7 mouse cellular contexts compared by ENCODE assay signal in the genomic region with DNA sequence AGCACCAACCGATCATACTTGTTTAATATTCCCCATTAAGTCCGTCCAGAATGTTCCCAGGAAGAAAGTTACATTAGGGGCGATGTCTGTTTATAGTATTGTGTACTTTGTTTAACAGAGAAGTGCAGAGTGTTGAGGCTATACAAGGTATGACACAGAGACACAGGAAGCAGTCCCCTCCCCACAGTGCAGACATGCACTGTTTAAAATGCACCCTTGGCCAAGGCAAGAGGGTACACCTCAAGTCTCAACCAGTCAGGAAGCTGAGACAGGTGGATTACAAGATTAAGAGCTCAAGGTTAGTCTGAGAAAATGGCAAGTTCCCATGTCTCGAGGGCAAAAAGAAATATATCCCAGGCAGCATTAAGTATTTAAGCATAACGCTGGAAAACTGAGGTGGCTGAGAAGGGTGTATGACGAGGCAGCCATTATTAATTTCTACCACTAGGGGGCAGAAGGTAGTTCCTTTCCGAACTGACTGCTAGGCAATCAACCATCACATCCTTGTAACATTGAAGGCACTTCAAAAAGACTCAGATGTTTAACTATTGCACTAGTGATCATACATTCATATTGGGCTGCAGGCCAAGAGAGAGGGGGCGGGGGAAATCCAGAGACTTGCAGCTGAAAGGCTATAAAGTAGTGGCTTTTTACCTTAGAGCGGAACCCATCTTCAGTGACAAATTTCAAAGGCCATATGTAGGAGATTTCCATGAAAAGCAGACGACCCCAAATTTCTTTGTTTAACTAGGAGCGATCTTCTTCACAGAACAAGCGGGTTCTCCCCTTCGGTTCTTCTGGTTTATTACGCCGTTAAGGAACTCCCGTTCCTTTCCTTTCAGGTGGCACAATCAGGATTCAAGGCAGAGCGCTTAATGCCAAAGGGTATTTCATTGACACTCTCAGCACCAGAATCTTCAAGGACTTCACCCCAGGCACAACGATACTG. TPM values are rescaled to one million over a fixed set of nuclear protein-coding genes. Genes with fewer than 3 reads are reported as not detected.
DNase-seq lines count a peak whose midpoint lies in the region; ATAC-seq and TF ChIP-seq lines count a peak whose summit lies in the region.

No protein-coding gene starts in this region.

- TF ChIP-seq POLR2A in thymus, adult 2 months (IDR thresholded peaks at IDR 0.05; ENCODE audit: control insufficient read depth, extremely low read depth, insufficient read depth, low read length, poor library complexity): no peak
- TF ChIP-seq POLR2A in testis, adult 2 months (IDR thresholded peaks at IDR 0.05; ENCODE audit: control insufficient read depth, low read depth, low read length): no peak

- H3K27me3 ChIP-seq in thymus, adult 2 months (ENCODE audit: control insufficient read depth, insufficient read depth, low read length): no peaks in the 10 kb centered on the region
- no peaks in the 10 kb centered on the region for H3K27me3 ChIP-seq in lung, embryonic 16.5 days (ENCODE audit: control insufficient read depth, insufficient read depth, low read depth, low read length)
- no peaks in the 10 kb centered on the region for H3K27me3 ChIP-seq in testis, adult 2 months (ENCODE audit: control insufficient read depth, insufficient read depth, low read length)

- peak overlapping the region; percentile 18 for H3K4me2 ChIP-seq in lung, embryonic 16.5 days (ENCODE audit: low read depth, low read length)

- peak; percentile 68 for ATAC-seq in granulocyte monocyte progenitor cell, adult 5-6 weeks (replicated peaks; ENCODE audit: poor library complexity, severe bottlenecking)
- ATAC-seq in lung, embryonic 16.5 days (ENCODE audit: low read depth): peak; percentile 56

- H3K4me3 ChIP-seq in thymus, adult 2 months (ENCODE audit: control insufficient read depth, insufficient read depth, low read length): no peak overlapping the region
- no peak overlapping the region for H3K4me3 ChIP-seq in lung, embryonic 16.5 days (ENCODE audit: low read length)
- H3K4me3 ChIP-seq in testis, adult 2 months (ENCODE audit: control insufficient read depth, low read depth, low read length): no peak overlapping the region; the same call in 1 of the 2 replicates

- DNase-seq in thymus, adult 2 months: peak; percentile 1
- DNase-seq in thymus, postnatal 36 days: no peak
- peak; percentile 42 for DNase-seq in cerebellum, adult 9-10 months
- peak; percentile 76 for DNase-seq in kidney, postnatal 14 days

- H3K9ac ChIP-seq in lung, embryonic 16.5 days (ENCODE audit: low read length): 0 out of 2 replicates have a peak overlapping the region, but pooled peaks have one; percentile 29

- no peaks in the 10 kb centered on the region for H3K36me3 ChIP-seq in thymus, adult 2 months (ENCODE audit: control insufficient read depth, insufficient read depth, low read length)
- no peaks in the 10 kb centered on the region for H3K36me3 ChIP-seq in lung, embryonic 16.5 days (ENCODE audit: control insufficient read depth, insufficient read depth, low read length)
- no peaks in the 10 kb centered on the region for H3K36me3 ChIP-seq in testis, adult 2 months (ENCODE audit: control insufficient read depth, insufficient read depth, low read length)

- H3K27ac ChIP-seq in thymus, adult 2 months (ENCODE audit: control insufficient read depth, insufficient read depth, low read length): no peak overlapping the region
- H3K27ac ChIP-seq in lung, embryonic 16.5 days (ENCODE audit: low read length): peak overlapping the region; percentile 92
- H3K27ac ChIP-seq in testis, adult 2 months (ENCODE audit: control insufficient read depth, insufficient read depth, low read depth, low read length): no peak overlapping the region

- no peaks in the 10 kb centered on the region for H3K4me1 ChIP-seq in thymus, adult 2 months (replicated peaks; ENCODE audit: control insufficient read depth, insufficient read depth, low read length)
- H3K4me1 ChIP-seq in lung, embryonic 16.5 days (replicated peaks; ENCODE audit: control insufficient read depth, insufficient read depth, low read length): peaks cover 22% of the 10 kb centered on the region
- H3K4me1 ChIP-seq in testis, adult 2 months (ENCODE audit: control insufficient read depth, insufficient read depth, low read length): peaks cover 6% of the 10 kb centered on the region; the same call in 1 of the 2 replicates

- WGBS in thymus, adult 2 months: 71% methylated on average over 18 of the region's 18 CpGs
- 35% methylated on average over 18 of the region's 18 CpGs for WGBS in lung, embryonic 16.5 days

- H3K9me3 ChIP-seq in lung, embryonic 16.5 days (ENCODE audit: control insufficient read depth, low read length): no peaks in the 10 kb centered on the region

- TF ChIP-seq CTCF in thymus, adult 2 months (IDR thresholded peaks at IDR 0.05; ENCODE audit: borderline replicate concordance, control insufficient read depth, extremely low read depth, insufficient read depth, low read length, poor library complexity): no peak
- 0 out of 2 replicates have a peak, but pooled peaks have one; percentile 28 for TF ChIP-seq CTCF in testis, adult 2 months (IDR thresholded peaks at IDR 0.05; ENCODE audit: control insufficient read depth, insufficient read depth, insufficient replicate concordance, low read depth, low read length)

RNA-seq across cellular contexts. Expression of gene Gm10295, which starts 27.8 kb away (rescaled TPM):
- polyA plus RNA-seq in thymus, adult 2 months (2012; rRNA removed): not detected in 2 replicates
- not detected in 2 replicates for total RNA-seq in granulocyte monocyte progenitor cell, adult 5-6 weeks (2014; fragmentation: Nextera tagmentation)
- total RNA-seq in granulocyte monocyte progenitor cell, adult 5-6 weeks (2017): not detected in 2 replicates
- 0.05 TPM in 1 of 2 replicates, not detected in the other for polyA plus RNA-seq in lung, embryonic 16.5 days (2015; fragmentation: Nextera tagmentation; extraction: Ambion mirVana)
- polyA plus RNA-seq in testis, adult 2 months (2012; rRNA removed): not detected in 2 replicates

Comparison
In these comparisons a context has a peak if more than half of its experiments do, and no peak if none do; other contexts are left out.
1. DNase-seq: peak in thymus, adult 2 months (single experiment), cerebellum, adult 9-10 months (single experiment) and kidney, postnatal 14 days (single experiment); none in thymus, postnatal 36 days (0 of 2).